8 mouse cellular contexts compared by ENCODE assay signal in genomic region chr4:97775494-97776265, GRCm38 (mm10). TPM values are rescaled to one million over a fixed set of nuclear protein-coding genes. Genes with fewer than 3 reads are reported as not detected.
A peak's percentile ranks its signal among the peaks of the same experiment; 100 is the strongest.
DNase-seq lines count a peak whose midpoint lies in the region; ATAC-seq and TF ChIP-seq lines count a peak whose summit lies in the region.

No protein-coding gene starts in this region.

- TF ChIP-seq CTCF in liver, postnatal 0 days (IDR thresholded peaks at IDR 0.05; ENCODE audit: low read depth) = 0 out of 2 replicates have a peak, but pooled peaks have one; percentile 7

- ATAC-seq in hindbrain, embryonic 15.5 days (ENCODE audit: low FRiP score, low read depth) = no peak
- no peak for ATAC-seq in liver, postnatal 0 days
- ATAC-seq in megakaryocyte-erythroid progenitor cell, adult 5-6 weeks (replicated peaks; ENCODE audit: low FRiP score, low TSS enrichment, poor library complexity, severe bottlenecking) = no peak

- WGBS in heart, embryonic 10.5 days = under 1% methylated on average over 20 of the region's 20 CpGs
- under 1% methylated on average over 20 of the region's 20 CpGs for WGBS in embryonic facial prominence, embryonic 10.5 days
- under 1% methylated on average over 20 of the region's 20 CpGs for WGBS in hindbrain, embryonic 15.5 days
- 3% methylated on average over 20 of the region's 20 CpGs for WGBS in liver, postnatal 0 days (ENCODE audit: insufficient replicate concordance)

- H3K4me3 ChIP-seq in heart, embryonic 10.5 days = peak overlapping the region; percentile 86
- H3K4me3 ChIP-seq in embryonic facial prominence, embryonic 10.5 days = peak overlapping the region; percentile 74
- peak overlapping the region; percentile 78 for H3K4me3 ChIP-seq in hindbrain, embryonic 15.5 days
- peak overlapping the region; percentile 89 for H3K4me3 ChIP-seq in liver, postnatal 0 days (ENCODE audit: low read depth, low read length)

- H3K27me3 ChIP-seq in heart, embryonic 10.5 days (ENCODE audit: insufficient read depth, poor library complexity, severe bottlenecking) = no peaks in the 10 kb centered on the region
- H3K27me3 ChIP-seq in embryonic facial prominence, embryonic 10.5 days (replicated peaks; ENCODE audit: low read depth, poor library complexity, severe bottlenecking) = peaks cover 70% of the 10 kb centered on the region
- 0 out of 2 replicates have a peak, but pooled peaks cover 3% of the 10 kb centered on the region for H3K27me3 ChIP-seq in hindbrain, embryonic 15.5 days
- no peaks in the 10 kb centered on the region for H3K27me3 ChIP-seq in liver, postnatal 0 days (ENCODE audit: insufficient read depth, low read length)

- peak overlapping the region; percentile 86 for H3K4me2 ChIP-seq in hindbrain, embryonic 15.5 days
- peak overlapping the region; percentile 83 for H3K4me2 ChIP-seq in liver, postnatal 0 days (ENCODE audit: low read depth, low read length)

- no peak overlapping the region for H3K9ac ChIP-seq in hindbrain, embryonic 15.5 days
- peak overlapping the region; percentile 91 for H3K9ac ChIP-seq in liver, postnatal 0 days (replicated peaks)

- peak overlapping the region; percentile 95 for H3K27ac ChIP-seq in heart, embryonic 10.5 days
- H3K27ac ChIP-seq in embryonic facial prominence, embryonic 10.5 days (replicated peaks) = peak overlapping the region; percentile 57
- H3K27ac ChIP-seq in hindbrain, embryonic 15.5 days (replicated peaks) = peak overlapping the region; percentile 89
- H3K27ac ChIP-seq in liver, postnatal 0 days (ENCODE audit: low read depth) = peak overlapping the region; percentile 65

- no peaks in the 10 kb centered on the region for H3K9me3 ChIP-seq in heart, embryonic 10.5 days
- no peaks in the 10 kb centered on the region for H3K9me3 ChIP-seq in embryonic facial prominence, embryonic 10.5 days
- no peaks in the 10 kb centered on the region for H3K9me3 ChIP-seq in hindbrain, embryonic 15.5 days
- no peaks in the 10 kb centered on the region for H3K9me3 ChIP-seq in liver, postnatal 0 days (ENCODE audit: low read length)

- no peak for TF ChIP-seq EP300 in liver, postnatal 0 days (IDR thresholded peaks at IDR 0.05; ENCODE audit: low read depth)

- H3K4me1 ChIP-seq in heart, embryonic 10.5 days = peaks cover 26% of the 10 kb centered on the region
- H3K4me1 ChIP-seq in embryonic facial prominence, embryonic 10.5 days = peaks cover 63% of the 10 kb centered on the region
- H3K4me1 ChIP-seq in hindbrain, embryonic 15.5 days (replicated peaks) = peaks cover 29% of the 10 kb centered on the region
- peaks cover 22% of the 10 kb centered on the region; the same call in 1 of the 2 replicates for H3K4me1 ChIP-seq in liver, postnatal 0 days (ENCODE audit: insufficient read depth)

- no peak for DNase-seq in heart, embryonic 10.5 days (ENCODE audit: low spot score)
- DNase-seq in heart, adult 9 months (ENCODE audit: low spot score in 2 of 2) = no peak
- DNase-seq in embryonic facial prominence, embryonic 10.5 days (ENCODE audit: low spot score) = peak; percentile 24
- DNase-seq in liver, postnatal 0 days = peak; percentile 39
- DNase-seq in urinary bladder, postnatal 25 days (ENCODE audit: low spot score) = no peak
- no peak for DNase-seq in layer of hippocampus, adult 8-10 months (ENCODE audit: low spot score in 2 of 2)

- H3K36me3 ChIP-seq in heart, embryonic 10.5 days = no peaks in the 10 kb centered on the region
- H3K36me3 ChIP-seq in embryonic facial prominence, embryonic 10.5 days (replicated peaks) = no peaks in the 10 kb centered on the region
- H3K36me3 ChIP-seq in hindbrain, embryonic 15.5 days = no peaks in the 10 kb centered on the region
- H3K36me3 ChIP-seq in liver, postnatal 0 days (replicated peaks; ENCODE audit: insufficient read depth, low read length) = no peaks in the 10 kb centered on the region

RNA-seq across cellular contexts. Expression of gene E130114P18Rik, which starts 2.2 kb away (rescaled TPM):
- 0.33 and 1.1 TPM in 2 replicates for polyA plus RNA-seq in heart, embryonic 10.5 days (2016; fragmentation: Nextera tagmentation; extraction: Ambion mirVana)
- 10.9 and 13.6 TPM in 2 replicates for polyA plus RNA-seq in embryonic facial prominence, embryonic 10.5 days (2016; fragmentation: Nextera tagmentation; extraction: Ambion mirVana)
- 20.2 and 23.1 TPM in 2 replicates for polyA plus RNA-seq in hindbrain, embryonic 15.5 days (2015; fragmentation: Nextera tagmentation; extraction: Ambion mirVana)
- not detected in 2 replicates for polyA plus RNA-seq in liver, postnatal 0 days (2015; fragmentation: Nextera tagmentation; extraction: Ambion mirVana)
- 1 to 10 TPM; 6.7 to 9.3 (median 7.9) TPM for total RNA-seq in layer of hippocampus, adult 8-10 months (2022)
- not detected in 2 replicates for total RNA-seq in megakaryocyte-erythroid progenitor cell, adult 5-6 weeks (2014; fragmentation: Nextera tagmentation)
- not detected in 2 replicates for total RNA-seq in megakaryocyte-erythroid progenitor cell, adult 5-6 weeks (2017)

RNA-seq across cellular contexts. Expression of gene Nfia, which starts 3.1 kb away (rescaled TPM):
- 14.4 and 19.6 TPM in 2 replicates for polyA plus RNA-seq in heart, embryonic 10.5 days (2016; fragmentation: Nextera tagmentation; extraction: Ambion mirVana)
- 8.0 and 17.0 TPM in 2 replicates for polyA plus RNA-seq in embryonic facial prominence, embryonic 10.5 days (2016; fragmentation: Nextera tagmentation; extraction: Ambion mirVana)
- 39.5 and 47.1 TPM in 2 replicates for polyA plus RNA-seq in hindbrain, embryonic 15.5 days (2015; fragmentation: Nextera tagmentation; extraction: Ambion mirVana)
- 9.9 TPM in 2 replicates for polyA plus RNA-seq in liver, postnatal 0 days (2015; fragmentation: Nextera tagmentation; extraction: Ambion mirVana)
- 100 to 1,000 TPM in 1 of 4 experiments, 10 to 100 TPM in 3; 94.9 to 110 (median 97.8) TPM for total RNA-seq in layer of hippocampus, adult 8-10 months (2022)
- 136 and 212 TPM in 2 replicates for total RNA-seq in megakaryocyte-erythroid progenitor cell, adult 5-6 weeks (2014; fragmentation: Nextera tagmentation)
- 16.7 and 33.0 TPM in 2 replicates for total RNA-seq in megakaryocyte-erythroid progenitor cell, adult 5-6 weeks (2017)

Comparison
In these comparisons a context has a peak if more than half of its experiments do, and no peak if none do; other contexts are left out.
1. DNase-seq: peak in embryonic facial prominence, embryonic 10.5 days (single experiment) and liver, postnatal 0 days (single experiment); none in heart, embryonic 10.5 days (single experiment), heart, adult 9 months (0 of 2), urinary bladder, postnatal 25 days (single experiment) and layer of hippocampus, adult 8-10 months (0 of 2).
2. Peak in every context shown above with its lines, with median percentiles within 50 percentile points of each other: H3K27ac ChIP-seq and H3K4me3 ChIP-seq.